Mouse (Mus musculus): ENCODE data around the gene Ccdc92b. TPM values are rescaled to one million over a fixed set of nuclear protein-coding genes. Genes with fewer than 3 reads are reported as not detected.
A peak's percentile ranks its signal among the peaks of the same experiment; 100 is the strongest.

Gene Ccdc92b
- total and polyA plus RNA-seq, 2 experiments: 0.06 to 0.09 TPM

- DNase-seq (ENCODE audit: extremely low read depth, low read depth, low spot score): no peak
- WGBS: 11% methylated on average over 4 of the region's 4 CpGs
- Histone ChIP-seq H3K9ac (ENCODE audit: low read depth, low read length) (peak overlapping the region; percentile 28), H3K4me3 (ENCODE audit: insufficient read depth, low read depth, low read length) (peak overlapping the region; percentile 52), H3K4me1 (ENCODE audit: control insufficient read depth, insufficient read depth, low read length) (peaks cover 40% of the 10 kb centered on the region), H3K27me3 (ENCODE audit: control insufficient read depth, insufficient read depth, low read length) (no peaks in the 10 kb centered on the region), H3K36me3 (ENCODE audit: control insufficient read depth, insufficient read depth, low read length) (peaks cover 5% of the 10 kb centered on the region), H3K27ac (replicated peaks; ENCODE audit: insufficient read depth, low read depth, low read length) (peak overlapping the region; percentile 77), H3K79me2 (ENCODE audit: control insufficient read depth, insufficient read depth, low read length) (peaks cover 53% of the 10 kb centered on the region)
- TF ChIP-seq CTCF (IDR thresholded peaks at IDR 0.05; ENCODE audit: low read depth, low read length) (no peak), POLR2A (IDR thresholded peaks at IDR 0.05; ENCODE audit: extremely low read depth, insufficient read depth, low read length) (no peak)
Measured at GRCm38 (mm10) chr11:74650576-74651100, 31.2 kb downstream of the Ccdc92b start.

- Histone ChIP-seq H3K79me2 (ENCODE audit: control insufficient read depth, insufficient read depth, low read length) (peaks cover 65% of the 10 kb centered on the region), H3K27ac (replicated peaks; ENCODE audit: insufficient read depth, low read depth, low read length) (peak overlapping the region; percentile 53), H3K4me3 (ENCODE audit: insufficient read depth, low read depth, low read length) (peak overlapping the region; percentile 28; the same call in 1 of the 2 replicates), H3K27me3 (ENCODE audit: control insufficient read depth, insufficient read depth, low read length) (no peaks in the 10 kb centered on the region), H3K4me1 (ENCODE audit: control insufficient read depth, insufficient read depth, low read length) (peaks cover 39% of the 10 kb centered on the region), H3K36me3 (ENCODE audit: control insufficient read depth, insufficient read depth, low read length) (peaks cover 17% of the 10 kb centered on the region), H3K9ac (ENCODE audit: low read depth, low read length) (0 out of 2 replicates have a peak overlapping the region, but pooled peaks have one; percentile 2)
- DNase-seq (ENCODE audit: extremely low read depth, low read depth, low spot score): peak; percentile 92
- TF ChIP-seq POLR2A (IDR thresholded peaks at IDR 0.05; ENCODE audit: extremely low read depth, insufficient read depth, low read length) (no peak), CTCF (IDR thresholded peaks at IDR 0.05; ENCODE audit: low read depth, low read length) (no peak)
- WGBS: 12% methylated on average over 4 of the region's 4 CpGs
Measured at GRCm38 (mm10) chr11:74652791-74653191, 33.4 kb downstream of the Ccdc92b start.

- H3K9ac ChIP-seq (ENCODE audit: low read depth, low read length): peak overlapping the region; percentile 19
- TF ChIP-seq POLR2A (IDR thresholded peaks at IDR 0.05; ENCODE audit: extremely low read depth, insufficient read depth, low read length) (no peak), CTCF (IDR thresholded peaks at IDR 0.05; ENCODE audit: low read depth, low read length) (no peak)
- peak overlapping the region; percentile 28; the same call in 1 of the 2 replicates for H3K4me3 ChIP-seq (ENCODE audit: insufficient read depth, low read depth, low read length)
- no peak for DNase-seq (ENCODE audit: extremely low read depth, low read depth, low spot score)
- 27% methylated on average over 6 of the region's 6 CpGs for WGBS
- H3K4me1 ChIP-seq (ENCODE audit: control insufficient read depth, insufficient read depth, low read length): peaks cover 39% of the 10 kb centered on the region
- H3K27me3 ChIP-seq (ENCODE audit: control insufficient read depth, insufficient read depth, low read length): no peaks in the 10 kb centered on the region
- H3K27ac ChIP-seq (replicated peaks; ENCODE audit: insufficient read depth, low read depth, low read length): peak overlapping the region; percentile 53
- H3K36me3 ChIP-seq (ENCODE audit: control insufficient read depth, insufficient read depth, low read length): peaks cover 21% of the 10 kb centered on the region
- peaks cover 65% of the 10 kb centered on the region for H3K79me2 ChIP-seq (ENCODE audit: control insufficient read depth, insufficient read depth, low read length)
Measured at GRCm38 (mm10) chr11:74653385-74653784, 34.0 kb downstream of the Ccdc92b start.

- Histone ChIP-seq H3K27me3 (ENCODE audit: control insufficient read depth, insufficient read depth, low read length) (no peaks in the 10 kb centered on the region), H3K9ac (ENCODE audit: low read depth, low read length) (no peak overlapping the region), H3K4me1 (ENCODE audit: control insufficient read depth, insufficient read depth, low read length) (peaks cover 33% of the 10 kb centered on the region), H3K79me2 (ENCODE audit: control insufficient read depth, insufficient read depth, low read length) (peaks cover 54% of the 10 kb centered on the region), H3K27ac (replicated peaks; ENCODE audit: insufficient read depth, low read depth, low read length) (no peak overlapping the region), H3K36me3 (ENCODE audit: control insufficient read depth, insufficient read depth, low read length) (peaks cover 39% of the 10 kb centered on the region), H3K4me3 (ENCODE audit: insufficient read depth, low read depth, low read length) (no peak overlapping the region)
- TF ChIP-seq POLR2A (IDR thresholded peaks at IDR 0.05; ENCODE audit: extremely low read depth, insufficient read depth, low read length) (no peak), CTCF (IDR thresholded peaks at IDR 0.05; ENCODE audit: low read depth, low read length) (no peak)
- 67% methylated on average over 3 of the region's 3 CpGs for WGBS
- DNase-seq (ENCODE audit: extremely low read depth, low read depth, low spot score): no peak
Measured at GRCm38 (mm10) chr11:74655941-74656340, 36.5 kb downstream of the Ccdc92b start.

DNA sequence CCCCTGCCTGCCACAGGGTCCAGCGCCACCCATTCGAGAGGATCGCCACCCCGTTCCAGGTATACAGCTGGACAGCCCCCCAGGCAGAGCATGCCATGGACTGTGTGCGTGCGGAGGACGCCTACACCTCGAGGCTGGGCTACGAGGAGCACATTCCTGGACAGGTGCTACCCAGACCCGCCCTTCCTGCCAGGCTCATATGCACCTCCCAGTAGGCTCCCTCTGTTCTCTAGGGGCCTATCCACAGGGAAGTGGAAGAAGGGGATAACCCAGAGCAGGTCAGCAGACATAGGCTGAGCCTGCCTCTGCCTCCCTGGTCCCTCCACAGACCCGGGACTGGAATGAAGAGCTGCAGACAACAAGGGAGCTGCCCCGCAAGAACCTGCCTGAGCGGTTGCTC lies 40.9 kb downstream of the Ccdc92b start:
- no peak overlapping the region for H3K9ac ChIP-seq (ENCODE audit: low read depth, low read length)
- TF ChIP-seq POLR2A (IDR thresholded peaks at IDR 0.05; ENCODE audit: extremely low read depth, insufficient read depth, low read length) (no peak), CTCF (IDR thresholded peaks at IDR 0.05; ENCODE audit: low read depth, low read length) (no peak)
- no peak overlapping the region for H3K4me3 ChIP-seq (ENCODE audit: insufficient read depth, low read depth, low read length)
- no peaks in the 10 kb centered on the region for H3K27me3 ChIP-seq (ENCODE audit: control insufficient read depth, insufficient read depth, low read length)
- H3K27ac ChIP-seq (replicated peaks; ENCODE audit: insufficient read depth, low read depth, low read length): no peak overlapping the region
- DNase-seq (ENCODE audit: extremely low read depth, low read depth, low spot score): no peak
- H3K36me3 ChIP-seq (ENCODE audit: control insufficient read depth, insufficient read depth, low read length): peaks cover 59% of the 10 kb centered on the region
- H3K4me1 ChIP-seq (ENCODE audit: control insufficient read depth, insufficient read depth, low read length): no peaks in the 10 kb centered on the region
- 95% methylated on average over 13 of the region's 13 CpGs for WGBS
- H3K79me2 ChIP-seq (ENCODE audit: control insufficient read depth, insufficient read depth, low read length): peaks cover 13% of the 10 kb centered on the region; the same call in 1 of the 2 replicates

- Histone ChIP-seq H3K27me3 (ENCODE audit: control insufficient read depth, insufficient read depth, low read length) (no peaks in the 10 kb centered on the region), H3K4me1 (ENCODE audit: control insufficient read depth, insufficient read depth, low read length) (no peaks in the 10 kb centered on the region), H3K27ac (replicated peaks; ENCODE audit: insufficient read depth, low read depth, low read length) (no peak overlapping the region), H3K4me3 (ENCODE audit: insufficient read depth, low read depth, low read length) (no peak overlapping the region), H3K79me2 (ENCODE audit: control insufficient read depth, insufficient read depth, low read length) (peaks cover 3% of the 10 kb centered on the region; the same call in 1 of the 2 replicates), H3K9ac (ENCODE audit: low read depth, low read length) (no peak overlapping the region), H3K36me3 (ENCODE audit: control insufficient read depth, insufficient read depth, low read length) (peaks cover 64% of the 10 kb centered on the region)
- TF ChIP-seq CTCF (IDR thresholded peaks at IDR 0.05; ENCODE audit: low read depth, low read length) (no peak), POLR2A (IDR thresholded peaks at IDR 0.05; ENCODE audit: extremely low read depth, insufficient read depth, low read length) (no peak)
- no peak for DNase-seq (ENCODE audit: extremely low read depth, low read depth, low spot score)
- 76% methylated on average over 19 of the region's 19 CpGs for WGBS
Measured at GRCm38 (mm10) chr11:74661641-74662040, 42.2 kb downstream of the Ccdc92b start.

Measured in liver, adult 2 months (tissue).